Mouse (Mus musculus) gastrocnemius, adult 2 months (tissue): Measurements from ENCODE around the gene Dennd4b. TPM values are rescaled to one million over a fixed set of nuclear protein-coding genes. Genes with fewer than 3 reads are reported as not detected.
A peak's percentile ranks its signal among the peaks of the same experiment; 100 is the strongest.

Experiments
- DNase-seq: peaks from one replicate; pipeline ENCODE4 v3.0.0; 2022
- H3K27ac ChIP-seq: fragments of 200-600 bp; 2 replicates; pipeline ENCODE4 v1.8.1; 2022; ENCODE audit warnings: mild to moderate bottlenecking
- H3K4me3 ChIP-seq: fragments of 200-600 bp; 2 replicates; pipeline ENCODE4 v1.8.1; 2022; ENCODE audit warnings: mild to moderate bottlenecking, moderate library complexity
- CTCF ChIP-seq: fragments of 200-600 bp; IDR thresholded peaks from 2 replicates; pipeline ENCODE4 v1.8.1; 2022; ENCODE audit warnings: antibody characterized with exemption, mild to moderate bottlenecking, moderate library complexity
- intact Hi-C: fragments of 180-260 bp; cut with DNase I; formaldehyde crosslinking; loops from one replicate; pipeline ENCODE4 v1.15.1; 2025
- total RNA-seq, 2 experiments: library from RNA; stranded (reverse); gene quantifications; 2 replicates each; pipeline ENCODE4 v1.2.3; 2021

The Dennd4b gene
- total RNA-seq, 2 experiments from 2014 or later: 82.2 to 84.2 TPM

DNA sequence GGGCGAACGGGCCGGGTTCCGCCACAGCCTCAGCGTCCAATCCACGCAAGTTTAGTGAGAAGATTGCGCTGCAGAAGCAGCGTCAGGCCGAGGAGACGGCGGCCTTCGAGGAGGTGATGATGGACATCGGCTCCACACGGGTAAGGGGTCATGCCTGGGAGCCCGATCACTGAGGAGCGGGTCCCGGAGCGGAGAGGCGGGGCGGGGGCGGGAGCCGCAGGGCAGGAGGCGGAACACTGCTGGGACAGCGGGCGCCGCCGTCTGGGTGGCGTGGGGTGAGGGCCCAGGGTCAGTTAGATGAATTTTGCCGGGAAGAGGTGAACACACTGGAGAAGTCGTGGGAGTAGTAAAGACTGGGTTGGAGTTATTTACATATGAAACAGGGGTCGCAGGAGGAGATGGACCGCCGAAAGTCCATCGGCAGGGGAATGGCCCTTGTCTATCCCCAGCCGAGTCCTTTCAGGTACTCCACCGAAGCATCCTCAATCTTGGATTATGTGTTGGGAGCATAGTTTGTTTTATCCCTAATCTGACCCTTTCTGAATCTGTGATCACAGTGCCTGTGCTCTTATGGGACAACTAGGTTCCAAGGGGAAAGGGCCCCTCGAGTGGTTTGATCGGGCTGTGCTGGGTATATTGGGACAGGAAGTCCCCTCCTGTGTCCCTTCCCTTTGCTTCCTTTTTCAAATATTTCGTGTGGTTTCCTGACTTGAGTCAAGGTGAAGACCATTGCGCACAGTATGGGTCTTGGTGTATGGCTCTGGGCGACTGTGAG lies 10.4 kb upstream of the Dennd4b start:
- Histone ChIP-seq H3K27ac (peak overlapping the region; percentile 96), H3K4me3 (peak overlapping the region; percentile 99)
- TF ChIP-seq CTCF: no peak
- intact Hi-C loops: no loop called here
- peak; percentile 74 for DNase-seq

- DNase-seq: peak; percentile 2
- intact Hi-C loops: no loop called here
- peak overlapping the region; percentile 96 for H3K27ac ChIP-seq
- TF ChIP-seq CTCF: no peak
- H3K4me3 ChIP-seq: peak overlapping the region; percentile 99
Measured at GRCm38 (mm10) chr3:90255194-90255565, 9.8 kb upstream of the Dennd4b start.

- no peak overlapping the region for H3K27ac ChIP-seq
- intact Hi-C loops: no loop called here
- DNase-seq: peak; percentile 14
- TF ChIP-seq CTCF: no peak
- no peak overlapping the region for H3K4me3 ChIP-seq
Measured at GRCm38 (mm10) chr3:90255784-90256353, 9.1 kb upstream of the Dennd4b start.

- H3K27ac ChIP-seq: no peak overlapping the region
- no peak for TF ChIP-seq CTCF
- peak; percentile 42 for DNase-seq
- intact Hi-C loops: no loop called here
- H3K4me3 ChIP-seq: no peak overlapping the region
Measured at GRCm38 (mm10) chr3:90256731-90257530, 8.1 kb upstream of the Dennd4b start.

- Histone ChIP-seq H3K4me3 (no peak overlapping the region), H3K27ac (no peak overlapping the region)
- TF ChIP-seq CTCF: no peak
- DNase-seq: peak; percentile 14
- intact Hi-C loops: no loop called here
Measured at GRCm38 (mm10) chr3:90258521-90258920, 6.5 kb upstream of the Dennd4b start.

- no peak for DNase-seq
- no peak for TF ChIP-seq CTCF
- no peak overlapping the region for H3K4me3 ChIP-seq
- H3K27ac ChIP-seq: no peak overlapping the region
- intact Hi-C loops: loop anchor here (10.0 kb wide), 1 partner anchor 48 kb away; the partner anchor contains the start of genes Rab13 and Rps27
Measured at GRCm38 (mm10) chr3:90263121-90263771, 1.7 kb upstream of the Dennd4b start.

- H3K4me3 ChIP-seq: peak overlapping the region; percentile 98
- no peak for TF ChIP-seq CTCF
- DNase-seq: no peak
- H3K27ac ChIP-seq: peak overlapping the region; percentile 100
- intact Hi-C loops: loop anchor here (5.0 to 10.0 kb wide), 2 partner anchors 50 to 108 kb away; partner anchors contain the start of genes Rab13 and Rps27
Measured at GRCm38 (mm10) chr3:90264687-90265033, 325 bp upstream of the Dennd4b start.

- peak overlapping the region; percentile 98 for H3K4me3 ChIP-seq
- TF ChIP-seq CTCF: no peak
- DNase-seq: peak; percentile 84
- peak overlapping the region; percentile 100 for H3K27ac ChIP-seq
- intact Hi-C loops: loop anchor here (5.0 to 10.0 kb wide), 2 partner anchors 51 to 106 kb away; partner anchors contain the start of genes Rab13 and Rps27
Measured at GRCm38 (mm10) chr3:90265932-90266741, 1.2 kb downstream of the Dennd4b start.

DNA sequence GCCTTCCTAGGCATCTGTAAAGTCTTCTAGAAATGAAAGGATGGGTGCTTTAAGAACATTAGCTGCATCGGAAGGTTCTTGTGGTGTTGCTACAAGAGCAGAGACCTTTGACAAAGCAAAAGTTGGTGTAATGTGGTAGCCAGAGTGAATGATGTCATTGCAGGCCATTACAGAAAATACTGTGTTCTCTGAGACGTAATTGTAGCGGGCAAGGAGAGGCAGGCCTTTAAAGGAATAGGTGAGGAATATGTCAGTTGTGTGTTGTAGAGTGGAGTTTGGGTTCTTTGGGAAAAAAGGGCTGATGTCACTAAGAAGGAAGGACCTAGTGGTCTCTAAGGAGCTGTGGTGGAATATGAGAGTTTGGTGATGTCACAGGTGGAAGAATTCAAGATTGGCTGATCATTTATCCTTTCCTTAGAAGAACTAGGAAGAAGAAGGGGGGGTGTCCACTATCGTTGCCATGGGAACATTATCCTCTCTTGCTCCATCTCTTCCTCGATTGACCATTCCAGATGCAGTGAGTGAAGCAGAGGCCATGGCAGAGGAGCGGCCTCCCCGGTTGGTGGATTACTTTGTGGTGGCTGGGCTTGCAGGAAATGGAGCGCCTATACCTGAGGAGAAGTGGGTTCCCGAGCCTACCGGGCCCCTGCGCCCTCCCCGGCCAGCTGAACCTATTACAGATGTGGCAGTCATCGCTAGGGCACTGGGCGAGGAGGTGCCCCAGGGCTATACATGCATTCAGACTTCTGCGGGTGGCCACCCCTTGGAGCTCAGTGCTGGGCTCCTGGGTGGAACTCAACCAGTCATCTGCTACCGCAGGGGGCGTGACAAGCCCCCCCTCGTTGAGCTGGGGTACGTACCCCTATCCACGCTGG lies 2.2 kb downstream of the Dennd4b start:
- no peak for TF ChIP-seq CTCF

DNA sequence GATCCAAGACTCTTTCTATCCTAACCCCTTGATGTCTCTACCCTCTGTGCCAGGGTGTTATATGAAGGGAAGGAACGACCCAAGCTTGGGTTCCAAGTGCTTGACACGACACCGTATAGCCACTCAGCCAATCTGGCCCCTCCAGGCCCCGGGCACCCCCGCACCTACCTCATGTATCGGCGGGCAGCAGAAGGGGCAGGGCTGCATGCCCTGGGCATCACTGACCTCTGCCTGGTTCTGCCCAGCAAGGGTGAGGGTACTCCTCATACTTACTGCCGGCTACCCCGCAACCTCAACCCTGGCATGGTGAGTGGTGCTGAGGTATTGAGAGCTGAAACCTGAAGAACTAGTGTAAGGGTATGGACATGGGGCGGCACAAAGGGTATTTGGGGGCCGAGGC lies 3.2 kb downstream of the Dennd4b start:
- no peak overlapping the region for H3K4me3 ChIP-seq
- intact Hi-C loops: loop anchor here (5.0 to 10.0 kb wide), 2 partner anchors 53 to 104 kb away; partner anchors contain the start of genes Rab13 and Rps27
- no peak for TF ChIP-seq CTCF
- H3K27ac ChIP-seq: peak overlapping the region; percentile 100; the same call in 1 of the 2 replicates
- DNase-seq: no peak

More for the DNA sequence above, 2.2 kb downstream of the Dennd4b start:
- H3K27ac ChIP-seq: peak overlapping the region; percentile 100
- intact Hi-C loops: loop anchor here (5.0 to 10.0 kb wide), 2 partner anchors 52 to 105 kb away; partner anchors contain the start of genes Rab13 and Rps27
- peak overlapping the region; percentile 98 for H3K4me3 ChIP-seq
- no peak for DNase-seq
